Mouse (Mus musculus): Measurements from ENCODE around the gene Rfx8. TPM values are rescaled to one million over a fixed set of nuclear protein-coding genes. Genes with fewer than 3 reads are reported as not detected.

Gene Rfx8
- 0.22 and 0.25 TPM in 2 replicates for polyA plus RNA-seq (2012; rRNA removed)

DNA sequence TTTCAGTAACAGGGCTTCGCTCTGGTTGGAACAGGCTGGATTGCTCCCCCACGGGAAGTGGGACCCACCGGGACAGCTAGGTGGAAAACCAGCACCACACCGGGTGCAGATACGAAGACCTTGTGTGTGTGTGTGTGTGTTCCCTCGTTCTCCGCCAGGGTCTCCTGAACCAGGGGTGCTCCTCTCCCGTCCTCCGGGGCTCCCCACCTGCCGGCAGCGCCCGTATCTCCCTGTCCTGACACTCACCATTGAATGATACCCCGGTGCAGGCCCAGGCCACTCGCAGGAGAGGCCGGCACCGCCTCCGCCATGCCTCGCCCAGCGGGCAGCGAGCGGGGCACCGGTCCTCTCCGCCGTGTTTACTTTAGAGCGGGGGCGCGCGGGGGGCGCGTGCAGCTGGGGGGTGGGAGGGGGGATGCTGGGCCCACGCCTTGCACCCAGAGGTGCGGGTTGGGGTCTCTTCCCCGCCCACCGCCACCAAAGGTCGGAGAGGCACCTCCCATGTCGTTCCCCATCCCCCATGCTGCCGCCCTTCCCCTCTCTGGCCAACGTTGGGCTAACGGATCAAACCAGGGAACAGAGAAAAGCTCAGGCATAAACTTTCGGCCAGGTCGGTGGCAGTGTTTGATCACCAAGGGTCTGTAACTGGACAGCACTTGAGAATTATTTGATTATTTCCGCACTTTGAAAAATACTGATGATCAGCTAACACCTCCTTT lies at the start of gene Rfx8:
Rfx8 (minus strand) TSS at position 366 of the 719 bp plus-strand sequence.
- DNase-seq (ENCODE audit: low read depth) = peak; percentile 47
- no peak for TF ChIP-seq POLR2A (IDR thresholded peaks at IDR 0.05; ENCODE audit: borderline replicate concordance, extremely low read depth, insufficient read depth, insufficient read length, poor library complexity, severe bottlenecking)
- peak; percentile 14; the same call in 1 of the 2 replicates for TF ChIP-seq CTCF (IDR thresholded peaks at IDR 0.05; ENCODE audit: borderline replicate concordance, extremely low read depth, insufficient read depth, insufficient read length)

DNA sequence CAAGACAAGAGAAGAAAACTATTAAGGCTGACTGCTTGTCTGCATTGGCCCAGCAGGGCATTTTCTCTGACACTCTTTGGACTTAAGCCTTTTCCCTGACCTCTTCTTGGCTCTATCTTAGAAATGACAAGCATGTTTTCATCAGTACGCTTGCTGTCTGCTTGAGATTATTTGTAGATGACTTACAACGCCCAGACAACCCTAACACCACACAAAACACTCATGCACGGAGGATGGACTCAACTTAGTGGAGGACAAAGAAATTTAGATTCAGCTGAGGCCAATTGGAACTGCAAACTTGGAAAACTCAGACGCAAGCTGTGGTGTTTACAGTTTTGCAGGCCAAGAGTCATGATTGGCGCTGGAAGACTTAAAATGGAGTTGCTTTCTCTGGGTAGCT lies 49.6 kb upstream of the Rfx8 start:
- TF ChIP-seq POLR2A (IDR thresholded peaks at IDR 0.05; ENCODE audit: borderline replicate concordance, extremely low read depth, insufficient read depth, insufficient read length, poor library complexity, severe bottlenecking) (no peak), CTCF (IDR thresholded peaks at IDR 0.05; ENCODE audit: borderline replicate concordance, extremely low read depth, insufficient read depth, insufficient read length) (no peak)
- DNase-seq (ENCODE audit: low read depth) = no peak

DNA sequence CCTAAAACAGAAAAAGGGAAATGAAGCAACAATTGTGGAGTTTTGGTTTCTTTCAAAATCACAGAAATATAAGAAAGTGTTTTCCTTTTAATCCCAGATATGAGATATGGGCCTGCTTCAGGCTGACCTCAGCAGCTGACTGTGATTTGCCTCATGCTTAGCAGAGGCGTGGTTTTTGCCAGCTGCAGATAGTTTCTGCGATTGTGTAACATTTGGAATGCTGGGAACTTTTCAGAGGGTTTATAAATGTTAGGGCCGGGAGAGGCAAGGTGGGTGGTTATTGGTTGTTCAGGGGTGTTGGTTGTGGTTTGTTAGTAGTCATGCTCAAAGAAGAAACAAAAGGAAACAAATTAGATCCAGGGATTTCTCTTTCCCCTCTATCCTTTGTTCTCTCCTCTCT lies 47.2 kb upstream of the Rfx8 start:
- DNase-seq (ENCODE audit: low read depth) = no peak
- TF ChIP-seq CTCF (IDR thresholded peaks at IDR 0.05; ENCODE audit: borderline replicate concordance, extremely low read depth, insufficient read depth, insufficient read length) (no peak), POLR2A (IDR thresholded peaks at IDR 0.05; ENCODE audit: borderline replicate concordance, extremely low read depth, insufficient read depth, insufficient read length, poor library complexity, severe bottlenecking) (no peak)

DNA sequence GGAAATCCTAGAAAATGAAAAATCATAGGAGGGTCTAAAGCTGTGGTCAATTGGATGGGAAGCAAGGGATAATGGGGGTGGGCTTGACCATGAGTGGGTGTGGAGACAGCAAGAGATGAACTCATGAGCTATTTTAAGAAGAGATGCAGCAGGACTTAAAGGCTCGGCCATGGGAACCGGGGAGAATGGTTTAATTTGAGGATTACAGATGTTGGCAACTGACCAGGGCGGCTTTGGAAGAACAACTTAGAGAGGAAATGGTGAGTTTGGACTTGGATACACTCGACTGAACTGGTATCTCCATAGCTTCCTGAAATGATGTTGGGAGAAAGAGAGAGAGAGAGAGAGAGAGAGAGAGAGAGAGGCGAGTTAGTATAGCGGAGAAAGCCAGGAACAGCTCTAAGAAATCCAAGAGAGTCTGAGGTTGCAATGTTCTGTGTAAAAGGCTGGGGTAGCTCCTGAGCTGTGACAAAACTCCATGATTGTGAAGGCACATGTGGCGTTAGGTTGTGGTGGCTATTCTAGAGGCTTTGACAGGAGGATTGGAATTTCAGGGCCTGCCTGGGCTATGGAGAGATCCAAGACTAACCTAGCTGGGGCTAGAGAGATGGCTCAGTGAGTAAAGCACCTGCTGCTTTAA lies 45.2 kb upstream of the Rfx8 start:
- DNase-seq (ENCODE audit: low read depth) = no peak
- TF ChIP-seq POLR2A (IDR thresholded peaks at IDR 0.05; ENCODE audit: borderline replicate concordance, extremely low read depth, insufficient read depth, insufficient read length, poor library complexity, severe bottlenecking) (no peak), CTCF (IDR thresholded peaks at IDR 0.05; ENCODE audit: borderline replicate concordance, extremely low read depth, insufficient read depth, insufficient read length) (no peak)

GRCm38 (mm10) chr1:39762025-39762370 lies 41.2 kb upstream of the Rfx8 start:
- TF ChIP-seq POLR2A (IDR thresholded peaks at IDR 0.05; ENCODE audit: borderline replicate concordance, extremely low read depth, insufficient read depth, insufficient read length, poor library complexity, severe bottlenecking) (no peak), CTCF (IDR thresholded peaks at IDR 0.05; ENCODE audit: borderline replicate concordance, extremely low read depth, insufficient read depth, insufficient read length) (no peak)

GRCm38 (mm10) chr1:39761211-39762024 lies 40.6 kb upstream of the Rfx8 start:
- peak; percentile 89 for DNase-seq (ENCODE audit: low read depth)
- TF ChIP-seq CTCF (IDR thresholded peaks at IDR 0.05; ENCODE audit: borderline replicate concordance, extremely low read depth, insufficient read depth, insufficient read length) (peak; percentile 70), POLR2A (IDR thresholded peaks at IDR 0.05; ENCODE audit: borderline replicate concordance, extremely low read depth, insufficient read depth, insufficient read length, poor library complexity, severe bottlenecking) (no peak)

More at GRCm38 (mm10) chr1:39762025-39762370, 41.2 kb upstream of the Rfx8 start:
- peak; percentile 93 for DNase-seq (ENCODE audit: low read depth)

GRCm38 (mm10) chr1:39760181-39760715 lies 39.5 kb upstream of the Rfx8 start:
- TF ChIP-seq POLR2A (IDR thresholded peaks at IDR 0.05; ENCODE audit: borderline replicate concordance, extremely low read depth, insufficient read depth, insufficient read length, poor library complexity, severe bottlenecking) = no peak
- TF ChIP-seq CTCF (IDR thresholded peaks at IDR 0.05; ENCODE audit: borderline replicate concordance, extremely low read depth, insufficient read depth, insufficient read length) = no peak
- DNase-seq (ENCODE audit: low read depth) = no peak

DNA sequence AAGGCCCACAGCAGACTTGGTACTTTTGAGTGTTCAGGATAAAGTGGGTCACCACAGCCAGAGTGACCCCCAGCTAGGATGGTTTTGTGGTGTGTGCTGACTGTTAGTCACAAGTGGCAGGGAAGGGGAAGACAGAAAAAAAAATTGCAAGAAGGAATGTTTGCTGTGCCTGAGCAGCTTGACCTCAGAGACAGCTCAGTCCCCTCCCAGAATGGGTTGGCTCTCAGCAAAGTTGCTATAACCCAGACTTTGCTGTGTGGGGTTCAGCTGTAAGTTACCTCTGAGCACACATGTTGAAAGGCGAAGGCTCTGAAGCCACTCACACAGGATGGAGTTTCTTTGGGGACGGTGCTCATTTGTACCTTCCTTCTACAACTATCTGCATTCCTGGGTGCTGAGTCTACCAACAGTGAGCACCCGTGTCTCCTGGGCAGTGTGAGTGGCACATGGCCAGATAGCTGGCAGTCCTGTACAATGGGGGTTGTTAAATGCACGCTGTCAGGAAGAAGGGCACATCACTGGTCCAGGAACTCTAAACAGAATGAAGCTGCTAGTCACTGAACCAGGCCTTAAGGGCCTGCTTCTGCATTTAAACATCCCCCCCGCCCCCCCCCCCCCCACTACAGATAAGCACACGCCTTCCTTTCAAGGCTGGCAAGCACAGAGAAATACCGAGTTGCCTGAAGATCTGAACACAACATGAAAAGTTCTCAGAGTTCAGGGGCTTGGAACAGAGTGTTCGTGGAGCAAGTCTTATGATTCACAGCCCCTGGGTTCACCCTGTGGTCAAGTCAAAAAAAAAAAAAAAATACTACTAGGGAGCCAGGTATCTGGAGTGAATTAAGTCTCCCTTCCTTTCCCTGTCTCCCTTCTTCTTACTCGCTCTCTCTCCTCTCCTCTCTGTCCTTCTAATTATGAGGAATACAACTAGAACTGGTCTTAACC lies 38.7 kb upstream of the Rfx8 start:
- no peak for TF ChIP-seq POLR2A (IDR thresholded peaks at IDR 0.05; ENCODE audit: borderline replicate concordance, extremely low read depth, insufficient read depth, insufficient read length, poor library complexity, severe bottlenecking)
- TF ChIP-seq CTCF (IDR thresholded peaks at IDR 0.05; ENCODE audit: borderline replicate concordance, extremely low read depth, insufficient read depth, insufficient read length) = no peak
- no peak for DNase-seq (ENCODE audit: low read depth)

- TF ChIP-seq POLR2A (IDR thresholded peaks at IDR 0.05; ENCODE audit: borderline replicate concordance, extremely low read depth, insufficient read depth, insufficient read length, poor library complexity, severe bottlenecking) (no peak), CTCF (IDR thresholded peaks at IDR 0.05; ENCODE audit: borderline replicate concordance, extremely low read depth, insufficient read depth, insufficient read length) (no peak)
- no peak for DNase-seq (ENCODE audit: low read depth)
These were observed 37.4 kb upstream of the Rfx8 start for GRCm38 (mm10) chr1:39758244-39758643.

- no peak for DNase-seq (ENCODE audit: low read depth)
- TF ChIP-seq POLR2A (IDR thresholded peaks at IDR 0.05; ENCODE audit: borderline replicate concordance, extremely low read depth, insufficient read depth, insufficient read length, poor library complexity, severe bottlenecking) (no peak), CTCF (IDR thresholded peaks at IDR 0.05; ENCODE audit: borderline replicate concordance, extremely low read depth, insufficient read depth, insufficient read length) (no peak)
These were observed 36.2 kb upstream of the Rfx8 start for GRCm38 (mm10) chr1:39756952-39757351.

Measured in brain, embryonic 14.5 days (tissue).